Mouse (Mus musculus): ENCODE measurements around the gene Thap3.
A peak's percentile ranks its signal among the peaks of the same experiment; 100 is the strongest.

- TF ChIP-seq POLR2A (IDR thresholded peaks at IDR 0.05; ENCODE audit: borderline replicate concordance, control insufficient read depth, low read depth, low read length) (peak; percentile 85; the same call in 1 of the 2 replicates), CTCF (IDR thresholded peaks at IDR 0.05; ENCODE audit: control insufficient read depth, insufficient read depth, low read length) (no peak; the same call in 1 of the 2 replicates)
Measured at GRCm38 (mm10) chr4:151996173-151996950, 7.6 kb upstream of the Thap3 start, which contains the start of gene Phf13.
